Mouse (Mus musculus) cerebral cortex, adult 2 months (tissue): ENCODE measurements around the gene Klf13.

Source experiments
- WGBS: fragments of 180-500 bp; shearing (Covaris S2); methylation state at CpG from one replicate; pipeline ENCODE4 v1.1.7; 2018; 5-methylcytosine and 5-hydroxymethylcytosine counted together

Gene Klf13

DNA sequence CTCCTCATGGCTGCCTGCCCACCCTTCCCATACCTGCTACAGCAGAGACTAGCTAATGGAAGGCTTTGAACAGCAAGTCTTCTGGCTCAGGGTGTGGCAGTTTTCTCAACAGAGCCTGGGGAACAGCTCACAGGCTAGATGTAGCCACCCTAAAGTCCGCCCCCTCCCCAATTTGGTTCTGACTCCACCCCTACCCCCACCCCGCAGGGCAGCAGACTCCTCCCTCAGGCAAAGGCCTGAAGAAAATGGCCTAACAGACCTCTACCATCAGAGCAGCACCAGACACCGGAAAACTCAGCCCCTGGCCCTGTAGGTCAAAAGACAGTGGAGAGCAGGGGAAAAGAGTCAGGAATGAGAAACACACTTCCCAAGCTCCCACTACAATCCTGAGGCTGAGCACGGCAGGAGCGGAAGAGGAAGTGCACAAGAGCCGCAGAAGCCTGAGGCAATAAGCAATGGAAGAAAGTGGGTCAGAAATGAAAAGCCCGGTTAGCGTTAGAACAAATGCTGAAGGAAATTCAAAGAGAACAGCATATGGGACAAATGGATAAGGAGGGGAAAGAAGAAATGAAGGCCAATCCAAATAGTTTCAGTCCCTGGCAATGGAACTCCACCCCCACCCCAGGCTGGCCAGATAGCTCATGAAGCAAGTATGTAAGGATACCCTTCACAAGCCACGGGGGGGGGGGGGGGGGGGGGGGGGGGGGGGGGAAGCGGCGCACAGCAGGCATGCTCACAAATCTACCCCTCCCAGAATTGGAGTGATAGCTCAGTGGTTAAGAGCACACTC is 30.0 kb downstream of the Klf13 start:
- 26% methylated on average over 11 of the region's 11 CpGs for WGBS

DNA sequence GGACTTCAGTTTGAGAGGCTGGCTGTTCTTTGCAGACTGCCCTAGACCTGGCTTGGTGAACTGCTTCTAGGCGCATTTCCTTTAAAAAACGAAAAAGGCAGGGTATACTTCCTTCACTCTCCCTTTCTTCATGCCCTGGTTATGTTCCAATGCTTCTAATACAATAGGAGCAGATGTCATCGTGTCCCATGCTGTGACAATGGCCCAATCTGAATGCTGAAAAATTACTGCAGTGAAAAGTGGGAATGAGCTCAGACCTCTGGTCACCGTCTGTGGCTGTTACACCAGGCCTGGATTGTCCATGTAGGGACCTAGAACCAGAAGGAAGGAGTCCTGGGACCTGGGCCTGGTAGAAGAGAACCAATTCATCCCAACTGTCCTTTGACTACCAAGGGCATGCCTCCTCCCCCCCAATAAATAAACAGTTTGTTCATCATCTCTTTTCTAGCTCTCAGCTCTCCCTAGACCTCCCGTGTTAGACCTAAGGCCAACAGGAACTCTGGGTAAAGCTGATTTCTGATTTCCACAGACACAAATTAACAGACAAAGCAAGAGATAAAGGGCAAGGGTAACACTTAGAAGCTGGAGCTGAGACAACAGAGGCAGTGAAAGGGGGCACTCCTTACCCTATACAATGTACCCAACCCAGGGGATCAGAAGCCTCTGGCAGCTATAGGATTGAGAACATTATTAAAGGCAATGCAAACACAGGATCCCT is 30.8 kb downstream of the Klf13 start:
- 59% methylated on average over 5 of the region's 5 CpGs for WGBS

DNA sequence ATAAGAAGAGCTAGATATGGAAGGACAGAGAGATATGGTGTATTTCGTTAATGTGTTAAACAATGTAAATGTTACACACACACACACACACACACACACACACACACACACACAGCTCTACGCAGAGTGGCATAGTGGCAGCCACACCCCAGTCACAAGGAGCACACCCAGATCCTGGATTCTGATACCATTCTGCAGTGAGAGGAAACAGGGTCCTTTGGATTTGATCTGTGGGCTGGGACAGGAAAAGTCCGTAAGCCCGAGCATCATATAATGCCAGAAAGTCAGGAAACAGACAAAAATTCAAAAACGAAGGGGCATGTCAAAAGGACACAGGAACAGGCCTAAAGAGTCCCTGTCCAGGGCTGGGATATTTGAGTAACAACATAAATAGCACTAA is 33.1 kb downstream of the Klf13 start:
- WGBS, result 68% methylated on average over 5 of the region's 5 CpGs

DNA sequence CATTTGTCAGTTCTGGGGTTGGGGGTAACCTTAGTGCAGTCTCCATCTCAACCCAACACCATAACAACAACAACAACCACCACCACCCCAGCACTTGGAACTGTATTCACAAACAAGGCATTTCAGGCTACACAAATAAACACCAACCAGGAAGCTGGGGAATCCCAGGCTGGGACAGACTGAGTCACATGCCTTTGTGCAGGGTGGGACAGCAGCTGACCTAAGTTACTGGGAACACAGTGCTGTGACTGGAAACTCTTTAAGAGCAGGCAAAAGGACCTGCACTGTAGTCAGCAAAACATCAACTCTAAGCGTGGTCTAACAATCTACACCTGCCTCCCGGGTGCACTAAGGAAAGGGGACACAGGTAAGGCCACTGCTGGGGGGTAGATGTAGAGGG is 33.5 kb downstream of the Klf13 start:
- WGBS, result 76% methylated on average over 2 of the region's 2 CpGs

DNA sequence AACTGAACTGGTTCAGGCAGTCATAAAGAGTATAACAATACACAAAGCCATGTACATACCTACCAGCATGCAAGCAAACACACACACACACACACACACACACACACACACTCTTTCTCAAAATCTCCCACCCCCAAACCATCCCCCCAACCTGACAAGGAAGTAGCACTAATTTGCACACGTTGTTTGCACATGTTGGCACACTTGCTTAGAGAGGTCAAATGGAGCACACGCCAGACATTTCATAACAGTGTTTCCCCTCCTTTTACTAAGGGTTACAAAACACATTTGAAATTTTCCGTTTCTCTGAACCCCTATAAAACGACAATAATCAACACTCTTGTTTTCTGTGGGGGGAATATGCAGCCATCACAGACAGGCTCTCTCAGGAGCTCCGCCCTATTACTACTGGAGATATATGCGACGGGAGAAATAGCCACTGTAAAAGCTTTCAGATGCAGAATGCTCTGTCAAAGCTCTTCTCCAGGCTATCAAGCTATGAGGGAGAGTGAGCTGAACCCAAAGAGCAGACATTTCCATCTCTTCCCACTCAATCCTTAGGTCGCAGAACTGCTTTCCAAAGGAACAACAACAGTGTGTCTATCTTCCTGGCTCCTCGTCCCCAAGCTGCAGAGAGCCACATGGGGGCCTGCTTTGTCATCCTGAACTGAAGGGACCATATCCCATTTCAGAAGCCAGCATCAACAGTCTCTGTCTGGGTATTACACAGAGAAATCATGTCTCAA is 34.9 kb downstream of the Klf13 start:
- WGBS, result 34% methylated on average over 9 of the region's 9 CpGs

DNA sequence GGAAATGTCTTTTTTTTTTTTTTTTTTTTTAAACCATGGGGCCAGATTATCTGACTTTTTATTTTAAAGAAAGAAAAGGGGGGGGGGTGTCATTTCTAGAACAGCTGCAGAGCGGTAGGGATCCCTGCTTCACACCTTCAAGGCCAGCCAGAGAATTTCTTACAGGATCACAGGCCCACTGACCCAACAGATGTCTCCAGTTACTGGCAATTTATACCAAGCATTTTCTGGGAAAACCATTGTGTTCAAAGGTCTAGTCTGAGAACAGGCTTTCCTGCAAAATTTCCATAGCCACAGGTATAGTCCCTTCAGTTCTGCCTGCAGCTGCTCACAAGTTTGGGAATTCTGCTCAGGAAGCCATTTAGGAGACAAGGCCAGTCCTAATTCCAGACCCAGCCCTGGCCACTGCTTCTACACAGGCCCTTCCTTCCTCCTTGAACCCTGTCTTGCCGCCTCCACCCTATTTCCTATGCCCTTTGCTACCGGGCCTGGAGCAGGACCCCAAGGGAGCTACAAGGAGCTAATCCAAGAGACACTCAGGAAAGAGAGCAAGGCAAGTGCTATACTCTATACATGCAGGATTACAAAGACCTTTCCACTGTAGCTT is 36.0 kb downstream of the Klf13 start:
- WGBS, result 52% methylated on average over 3 of the region's 3 CpGs

DNA sequence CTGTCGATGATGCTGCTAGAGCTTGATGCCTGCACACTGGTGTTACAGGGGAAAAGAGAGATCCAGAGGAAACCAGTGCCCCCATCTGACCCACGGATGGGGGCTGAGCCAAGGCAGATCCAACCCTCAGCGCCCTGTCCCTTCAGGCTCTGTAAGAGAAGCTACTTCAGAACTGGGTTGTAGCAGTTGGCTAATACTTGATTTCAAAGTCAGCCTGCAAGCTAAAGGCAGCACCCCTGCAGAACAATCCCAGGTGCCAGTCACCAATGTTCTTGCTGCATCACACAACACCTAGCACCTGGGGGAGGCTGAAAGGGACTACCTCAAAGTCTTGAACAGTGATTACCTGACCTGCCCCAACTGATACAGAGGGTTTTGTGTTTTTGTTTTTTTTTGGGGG is 36.8 kb downstream of the Klf13 start:
- 50% methylated on average over 3 of the region's 3 CpGs for WGBS

DNA sequence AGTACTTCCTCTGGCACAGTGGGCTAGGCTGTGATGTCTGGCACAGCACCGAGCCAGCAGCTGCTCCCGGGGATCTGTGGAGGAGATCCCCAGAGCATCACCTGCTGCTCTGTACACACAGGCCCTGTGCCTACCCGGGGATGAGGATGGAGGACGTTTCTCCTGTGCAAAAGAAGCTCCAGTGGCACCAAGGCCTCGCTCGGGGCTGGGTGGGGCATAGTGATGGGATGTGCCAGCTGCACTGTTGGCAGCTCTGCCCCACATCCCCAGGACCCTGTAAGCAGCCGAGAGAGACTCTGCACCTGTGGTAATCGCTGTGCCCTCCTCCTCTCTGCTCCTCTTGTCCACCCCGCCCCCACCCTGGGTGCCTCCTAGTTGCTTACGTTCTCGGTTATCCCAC is 37.4 kb downstream of the Klf13 start:
- 28% methylated on average over 11 of the region's 11 CpGs for WGBS

DNA sequence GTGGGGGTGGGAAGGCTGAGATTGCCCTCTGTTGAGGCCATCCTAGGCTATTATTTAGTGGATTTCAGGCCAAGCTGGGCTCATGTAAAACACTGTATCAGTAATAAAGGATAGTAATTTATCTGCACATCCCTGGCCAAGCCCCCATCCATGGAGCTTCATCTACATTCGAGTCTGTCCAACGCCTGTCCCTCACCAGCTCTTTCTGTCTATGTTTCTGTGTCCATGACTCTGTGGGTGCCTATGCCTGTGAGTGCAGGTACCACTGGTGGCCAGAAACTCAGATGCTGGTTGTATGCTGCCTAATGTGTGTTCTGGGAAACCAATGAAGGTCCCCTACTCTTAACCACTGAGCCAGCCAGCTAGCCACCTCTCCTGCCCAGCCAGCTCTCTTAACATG is 38.3 kb downstream of the Klf13 start:
- 87% methylated on average over 2 of the region's 2 CpGs for WGBS

DNA sequence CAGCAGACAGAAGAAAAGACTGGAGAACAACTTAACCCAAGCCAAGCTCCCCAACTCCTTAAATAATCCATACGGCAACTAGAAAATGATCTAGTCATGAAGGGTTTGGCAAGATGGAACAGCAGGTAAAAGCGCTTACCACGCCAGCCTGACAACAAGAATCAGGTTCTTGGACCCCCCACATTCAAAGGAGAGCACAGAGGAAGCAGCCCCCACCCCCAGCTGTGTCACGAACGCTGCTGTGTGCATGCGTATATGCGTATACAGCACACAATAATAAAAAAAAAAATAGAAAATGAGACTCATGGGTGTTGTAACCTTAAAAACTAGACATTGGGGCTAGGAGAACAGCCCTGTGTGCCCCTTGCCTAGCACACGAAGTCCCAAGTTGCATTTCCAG is 38.8 kb downstream of the Klf13 start:
- WGBS, result 86% methylated on average over 8 of the region's 8 CpGs

DNA sequence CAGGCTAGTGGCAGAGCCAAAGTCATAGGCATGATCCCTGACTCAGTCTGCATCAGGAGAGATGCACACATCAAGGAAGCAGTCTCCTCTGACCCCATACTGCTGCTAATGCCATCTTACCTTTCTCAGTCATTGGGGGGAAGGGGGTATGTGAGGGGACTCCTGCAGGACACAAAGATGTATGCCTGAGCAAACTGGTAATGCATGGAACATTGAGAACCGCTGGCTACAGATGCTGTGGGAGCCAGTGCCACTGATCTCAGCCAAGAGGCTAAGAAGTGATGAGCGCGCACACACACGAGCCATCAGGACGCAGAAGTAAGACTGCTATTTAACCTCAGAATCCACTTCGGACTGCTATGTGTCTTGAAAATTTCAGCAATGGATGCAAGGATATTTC is 40.5 kb downstream of the Klf13 start:
- 70% methylated on average over 6 of the region's 6 CpGs for WGBS

DNA sequence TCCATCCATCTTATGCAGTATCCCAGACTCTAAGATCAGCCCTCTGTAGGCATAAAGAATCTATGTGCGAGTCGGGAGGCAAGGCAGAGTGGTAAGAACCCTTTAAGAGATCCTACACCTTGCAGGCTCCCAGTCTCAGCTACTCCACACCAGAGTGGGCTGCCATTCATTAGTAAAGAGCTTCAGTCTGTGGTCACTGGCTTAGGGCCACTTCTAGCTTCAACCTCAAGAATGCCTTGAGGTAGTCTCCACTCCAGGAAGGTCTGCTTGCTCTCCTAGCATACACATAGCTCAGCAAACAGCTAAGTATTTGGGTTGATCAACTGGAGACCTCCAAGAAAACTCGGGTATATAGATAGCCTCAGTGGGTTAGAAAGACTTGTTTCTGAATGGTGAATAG is 41.1 kb downstream of the Klf13 start:
- WGBS, result 32% methylated on average over 3 of the region's 3 CpGs

DNA sequence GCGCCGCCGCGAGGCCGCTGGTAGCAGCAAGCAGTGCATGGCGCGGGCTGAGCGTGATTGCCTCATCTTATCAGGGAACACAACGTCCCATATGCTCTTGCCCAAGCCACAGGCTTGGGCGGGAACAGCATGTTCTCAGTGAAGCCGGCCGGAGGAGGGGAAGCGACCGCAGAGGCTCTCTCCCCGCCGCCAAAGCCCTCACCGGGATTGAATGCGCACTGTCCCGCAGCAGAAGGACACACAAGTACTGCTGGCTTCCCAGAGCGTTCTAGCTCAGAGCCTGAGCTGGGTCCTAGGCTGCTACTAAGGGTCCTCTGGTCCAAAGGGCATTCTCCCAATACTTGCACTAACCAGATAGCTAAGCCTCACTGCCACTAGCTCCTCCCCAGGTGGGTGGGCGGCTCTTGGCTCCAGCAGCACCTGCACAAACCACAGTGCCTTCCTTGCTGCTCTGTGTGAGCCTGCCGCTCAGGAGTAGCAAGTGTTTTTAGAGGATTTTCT is 41.7 kb downstream of the Klf13 start:
- 2% methylated on average over 22 of the region's 22 CpGs for WGBS

DNA sequence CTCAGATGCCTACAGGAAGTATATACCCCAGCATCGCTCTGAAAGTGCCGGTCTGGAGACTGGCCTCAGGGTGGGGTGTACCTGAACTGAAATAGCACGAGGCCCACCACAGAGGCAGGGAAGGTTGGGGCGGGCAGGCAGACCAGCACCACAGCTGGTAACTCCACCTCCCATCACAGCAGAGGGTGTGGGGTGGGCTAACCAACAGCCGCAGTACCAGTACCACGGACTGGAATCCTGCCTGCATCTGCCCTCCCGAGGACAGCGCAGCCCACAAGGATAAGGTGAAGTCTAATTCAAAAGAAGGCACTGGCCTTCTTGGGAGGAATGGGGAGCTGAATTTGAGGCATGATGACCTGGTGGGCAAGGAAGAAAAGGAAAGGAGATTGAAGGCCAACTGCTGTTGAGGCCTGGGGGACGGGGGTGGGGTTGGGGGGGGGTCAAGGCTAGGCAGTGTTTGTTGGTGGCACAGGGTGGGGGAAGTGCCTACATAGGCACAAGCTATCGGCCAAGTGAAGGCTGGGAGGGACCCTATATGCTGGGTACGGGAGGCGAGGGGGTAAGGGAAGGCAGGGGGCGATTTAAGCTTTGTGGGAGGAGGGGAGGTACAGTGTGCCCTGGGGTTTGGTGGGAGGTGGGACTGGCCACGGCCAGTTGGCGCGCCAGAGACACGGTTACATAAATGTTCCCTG is 42.3 kb downstream of the Klf13 start:
- WGBS, result 23% methylated on average over 17 of the region's 17 CpGs

DNA sequence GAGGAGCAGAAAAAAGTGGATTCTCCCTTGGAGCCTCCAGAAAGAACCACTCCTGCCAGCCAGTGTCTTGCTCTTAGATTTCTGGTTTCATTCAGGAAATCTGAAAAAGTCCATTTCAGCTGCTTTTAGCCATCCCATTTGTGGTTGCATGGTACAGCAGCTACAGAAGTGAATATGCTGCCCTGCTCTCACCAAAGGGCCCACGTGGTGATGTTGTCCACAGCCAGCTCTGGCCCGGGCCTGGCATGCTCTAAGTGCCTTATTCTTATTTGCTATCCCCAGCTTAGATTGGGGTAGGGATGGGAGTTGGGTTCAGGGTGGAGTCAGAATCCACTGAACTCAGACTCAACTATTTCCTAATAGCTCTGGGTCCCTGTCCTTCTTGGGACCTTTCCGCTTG is 43.5 kb downstream of the Klf13 start:
- WGBS, result 59% methylated on average over 3 of the region's 3 CpGs

DNA sequence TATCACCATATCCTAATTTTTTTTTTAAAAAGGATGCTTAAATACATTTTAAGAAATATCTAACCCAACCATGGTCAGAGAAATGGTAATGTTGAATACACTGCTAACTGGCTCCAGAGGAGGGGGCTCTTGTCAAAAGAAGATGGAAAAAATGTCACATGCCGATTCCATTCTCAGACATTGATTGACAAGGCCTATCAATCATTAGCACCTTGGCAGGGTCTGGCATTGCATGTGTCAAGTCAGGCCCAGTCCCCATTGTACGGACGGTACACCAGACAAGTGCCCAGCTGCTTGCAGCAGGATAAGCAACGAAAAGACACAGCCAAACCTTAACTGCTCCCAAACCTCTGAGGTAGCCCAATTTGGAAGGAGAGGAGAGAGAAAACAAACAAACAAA is 44.1 kb downstream of the Klf13 start:
- 45% methylated on average over 4 of the region's 4 CpGs for WGBS

DNA sequence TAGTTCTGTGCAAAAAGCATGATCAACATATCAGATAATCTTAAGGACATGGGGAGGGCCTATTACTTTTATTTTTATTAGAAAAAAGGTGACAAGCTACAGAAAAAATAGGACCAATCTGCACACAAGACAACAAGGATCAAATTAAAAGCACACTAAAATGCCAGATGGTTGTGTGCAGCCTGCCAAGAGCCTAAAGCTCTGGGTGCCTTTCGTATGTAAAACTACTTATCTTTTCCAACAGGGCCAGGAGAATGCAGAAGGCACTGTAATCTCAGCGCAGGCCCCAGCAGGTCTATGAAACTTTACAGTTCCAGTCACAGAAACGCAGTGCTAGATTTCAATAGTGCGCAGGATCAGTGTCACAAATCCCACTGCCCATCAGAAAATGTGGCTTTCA is 45.0 kb downstream of the Klf13 start:
- 38% methylated on average over 4 of the region's 4 CpGs for WGBS

DNA sequence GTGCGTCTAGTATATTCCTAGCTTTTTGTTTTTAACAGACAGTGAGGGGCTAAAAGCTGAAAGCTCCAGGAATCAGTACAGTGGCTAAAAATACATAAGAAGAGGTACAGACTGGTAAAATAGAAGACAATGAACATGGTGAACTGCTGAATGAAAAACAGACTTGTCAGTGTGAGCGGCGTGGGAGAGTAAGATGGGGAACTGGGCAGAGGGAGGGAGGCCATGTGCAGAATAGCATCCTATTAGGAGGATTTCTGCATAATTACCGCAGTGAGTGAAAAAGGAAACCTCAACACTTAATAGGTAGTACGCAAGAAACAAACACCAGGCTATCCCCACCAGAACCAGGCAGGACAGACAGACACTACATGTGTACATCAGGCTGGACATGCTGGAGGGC is 45.5 kb downstream of the Klf13 start:
- 43% methylated on average over 5 of the region's 5 CpGs for WGBS

DNA sequence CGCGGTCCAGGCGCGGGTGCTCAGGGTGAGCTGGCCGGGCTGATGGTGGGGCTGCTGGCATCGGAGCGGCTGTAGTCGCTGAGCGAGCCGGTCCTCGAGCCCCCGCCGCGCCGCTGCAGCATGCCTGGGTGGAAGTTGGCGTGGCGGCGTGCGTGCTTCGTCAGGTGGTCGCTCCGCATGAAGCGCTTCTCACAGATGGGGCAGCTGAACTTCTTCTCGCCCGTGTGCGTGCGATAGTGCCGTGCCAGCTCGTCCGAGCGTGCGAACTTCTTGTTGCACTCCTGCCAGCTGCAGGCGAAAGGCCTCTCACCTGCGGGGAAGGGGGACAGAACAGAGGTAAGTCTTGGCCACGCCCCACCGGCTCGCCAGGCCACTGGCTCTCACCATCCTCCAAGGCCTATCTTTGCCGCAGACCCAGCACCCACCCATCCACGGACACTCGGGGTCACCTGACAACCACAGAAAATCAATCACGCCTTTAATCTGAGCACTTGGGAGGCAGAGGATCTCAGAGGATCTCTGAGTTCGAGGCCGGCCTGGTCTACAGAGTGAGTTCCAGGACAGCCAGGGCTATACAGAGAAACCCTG is 47.1 kb downstream of the Klf13 start:
- WGBS, result 79% methylated on average over 43 of the region's 43 CpGs

DNA sequence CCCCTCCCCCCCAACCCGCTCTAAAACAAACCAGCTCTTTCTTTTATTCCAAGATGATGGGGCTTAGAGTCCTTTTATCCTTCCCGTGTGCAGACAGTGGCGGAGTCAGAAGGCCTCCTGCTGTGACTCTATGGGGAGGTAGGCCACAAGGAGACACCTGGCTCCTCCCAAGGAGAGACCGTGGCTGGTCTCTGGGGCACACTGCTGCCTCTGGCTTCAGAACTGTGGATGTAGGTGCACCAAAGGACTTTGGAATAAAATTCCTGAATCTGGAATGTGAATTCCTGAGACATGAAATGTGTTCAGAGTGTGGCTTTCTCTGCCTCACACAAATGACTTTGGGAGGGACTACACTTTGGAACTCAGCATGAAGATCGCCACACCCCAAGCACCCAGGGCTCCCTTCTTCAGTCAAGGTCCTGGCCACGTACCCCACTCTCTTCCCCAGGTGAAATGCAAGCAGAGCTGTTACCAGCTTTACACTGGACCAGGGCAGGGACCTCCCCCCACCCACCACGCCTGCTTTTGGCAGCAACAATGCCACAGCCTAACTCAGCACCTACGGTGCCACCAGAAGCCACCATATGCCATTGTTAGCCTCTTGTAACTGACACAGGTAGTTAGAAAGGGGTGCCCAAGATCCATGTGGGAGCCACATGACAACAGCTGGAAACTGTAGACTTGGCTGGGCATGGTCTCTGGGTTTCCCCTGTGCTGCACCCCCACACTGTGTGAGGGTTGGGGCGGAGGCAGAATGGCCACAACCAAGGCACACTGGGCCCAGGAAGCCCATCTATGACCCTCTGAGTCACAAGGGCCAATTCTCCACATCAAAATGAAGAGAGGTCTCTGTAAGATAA is 49.4 kb downstream of the Klf13 start:
- 71% methylated on average over 9 of the region's 9 CpGs for WGBS
